Mouse (Mus musculus) cerebellum, postnatal 25 days (tissue): ENCODE measurements at regions not wholly inside any gene's neighbourhood (a gene's known extent, or its start where the extent isn't known, plus 50 kb on each side); places are given as distances from the start of the nearest gene placed in this dataset.

Experiments used
- DNase-seq, 2 experiments: peaks; one replicate each; pipeline ENCODE4 v3.0.0; 2021; ENCODE audit warnings: mixed read lengths in 2 of 2

- no peak for DNase-seq
Observed at GRCm38 (mm10) chr2:81407372-81407771, 645.6 kb upstream of the Zfp804a start.

GRCm38 (mm10) chr2:81411751-81412150 is 641.3 kb upstream of the Zfp804a start:
- DNase-seq, result no peak

- DNase-seq, result no peak
Observed at GRCm38 (mm10) chr2:81431411-81431810, 621.6 kb upstream of the Zfp804a start.

- DNase-seq, result no peak
Observed at GRCm38 (mm10) chr2:81439082-81439481, 613.9 kb upstream of the Zfp804a start.

- no peak for DNase-seq
Observed at GRCm38 (mm10) chr2:81440929-81441328, 612.1 kb upstream of the Zfp804a start.

- DNase-seq, result no peak
Observed at GRCm38 (mm10) chr2:81450514-81450913, 602.5 kb upstream of the Zfp804a start.

- DNase-seq, result no peak
Observed at GRCm38 (mm10) chr2:81488821-81489220, 564.2 kb upstream of the Zfp804a start.

GRCm38 (mm10) chr2:81506985-81507384 is 546.0 kb upstream of the Zfp804a start:
- no peak for DNase-seq

GRCm38 (mm10) chr2:81513030-81513579 is 539.9 kb upstream of the Zfp804a start:
- no peak for DNase-seq

- DNase-seq, result no peak
Observed at GRCm38 (mm10) chr2:81538111-81538510, 514.9 kb upstream of the Zfp804a start.

GRCm38 (mm10) chr2:81549158-81549557 is 503.9 kb upstream of the Zfp804a start:
- DNase-seq, result peak; percentile 60 to 68

GRCm38 (mm10) chr2:81582111-81582510 is 470.9 kb upstream of the Zfp804a start:
- no peak for DNase-seq
